Mouse (Mus musculus) forelimb bud, embryonic 11.5 days (tissue): ENCODE data around the gene Ube2h.
"Not testable (repeated sequence)": the region's sequence is repeated elsewhere in the genome, so short reads cannot be mapped to it uniquely, and the experiment has no call there.

ENCODE experiments used
- DNase-seq: peaks from one replicate; pipeline ENCODE4 v3.0.0-alpha.2; 2012; ENCODE audit warnings: low read depth, low spot score

Gene Ube2h

DNA sequence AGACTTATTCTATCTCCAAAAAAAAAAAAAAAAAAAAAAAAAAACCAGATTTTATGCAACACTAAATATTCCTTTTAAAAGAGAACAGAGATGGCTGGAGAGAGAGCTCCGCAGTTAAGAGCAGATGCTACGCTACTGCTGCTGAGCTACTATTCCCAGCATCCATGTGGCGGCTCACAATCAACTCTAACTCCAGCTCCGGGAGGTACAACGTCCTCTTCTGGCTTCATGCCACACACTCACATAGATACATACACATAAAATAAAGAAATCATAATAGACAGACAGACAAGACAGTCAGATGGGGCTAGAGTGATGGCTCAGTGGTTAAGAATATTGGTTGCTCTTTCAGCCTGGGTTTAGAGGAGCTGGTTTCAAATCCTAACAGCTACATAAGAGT is 58.9 kb downstream of the Ube2h start:
- DNase-seq, result no peak

DNA sequence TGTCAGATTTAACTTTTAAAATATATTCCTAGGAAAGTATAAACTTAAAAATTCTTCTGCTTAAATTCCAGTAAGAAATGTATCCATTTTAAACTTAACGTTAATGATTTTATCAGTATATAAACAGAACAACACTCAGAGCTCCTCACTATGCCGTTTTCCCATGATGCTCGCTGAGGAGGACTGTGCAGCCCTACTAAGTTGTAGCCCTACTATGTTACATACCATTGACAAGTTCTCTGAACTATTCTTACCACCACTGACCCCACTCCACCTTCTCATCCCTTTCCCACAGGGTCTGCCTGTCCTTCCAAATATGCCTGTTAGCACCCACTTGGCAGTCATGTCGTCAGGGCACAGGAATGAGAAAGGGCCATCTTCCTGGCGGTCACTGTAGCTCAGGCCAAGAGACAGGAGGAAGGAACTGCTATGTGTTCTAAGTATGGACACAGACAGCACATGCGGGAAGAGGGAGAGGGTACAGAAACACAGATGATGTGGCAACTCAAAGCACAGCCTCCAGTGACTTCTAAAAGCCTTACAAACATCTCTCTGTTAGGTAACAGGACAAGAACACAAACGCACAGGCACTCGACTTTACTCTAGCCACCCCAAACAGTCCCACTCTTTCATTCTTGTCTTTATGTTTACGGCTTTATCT is 60.9 kb downstream of the Ube2h start:
- no peak for DNase-seq

DNA sequence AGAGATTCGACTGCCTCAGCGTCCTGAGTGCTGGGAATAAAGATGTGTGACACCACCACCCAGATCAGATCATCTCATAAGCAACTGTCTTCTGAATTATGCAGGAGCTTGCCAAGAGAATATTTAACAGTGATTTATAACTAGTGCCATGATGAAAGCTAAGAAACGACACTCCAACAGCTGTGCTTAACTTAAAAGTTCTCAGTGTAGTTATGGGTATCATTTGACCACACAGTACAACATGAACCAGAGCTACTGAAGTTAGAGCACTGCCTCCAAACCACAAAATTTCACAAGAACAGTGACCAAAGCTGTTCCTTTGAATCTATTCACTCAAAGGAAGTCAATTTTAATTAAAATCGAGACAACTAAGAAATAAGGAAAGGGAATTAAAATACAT is 61.4 kb downstream of the Ube2h start:
- DNase-seq, result no peak

DNA sequence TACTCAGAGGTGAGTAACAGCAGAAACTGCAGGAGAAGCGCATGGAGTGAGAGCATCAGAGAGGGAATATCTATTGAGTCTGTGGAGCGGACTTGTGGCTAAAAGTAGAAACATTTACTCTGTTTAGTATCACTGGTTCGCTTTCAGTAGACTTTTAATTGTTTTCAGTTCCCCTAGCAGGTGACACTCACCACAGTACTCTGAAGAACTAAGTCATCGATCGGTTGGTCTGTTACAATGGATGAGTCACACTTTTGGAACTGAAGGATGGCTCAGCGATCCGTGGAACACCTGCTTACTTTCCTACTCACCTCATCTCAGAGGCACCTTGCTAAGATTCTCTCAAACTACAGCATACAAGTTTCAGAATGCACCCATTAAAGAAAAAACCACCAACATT is 64.2 kb downstream of the Ube2h start:
- no peak for DNase-seq

DNA sequence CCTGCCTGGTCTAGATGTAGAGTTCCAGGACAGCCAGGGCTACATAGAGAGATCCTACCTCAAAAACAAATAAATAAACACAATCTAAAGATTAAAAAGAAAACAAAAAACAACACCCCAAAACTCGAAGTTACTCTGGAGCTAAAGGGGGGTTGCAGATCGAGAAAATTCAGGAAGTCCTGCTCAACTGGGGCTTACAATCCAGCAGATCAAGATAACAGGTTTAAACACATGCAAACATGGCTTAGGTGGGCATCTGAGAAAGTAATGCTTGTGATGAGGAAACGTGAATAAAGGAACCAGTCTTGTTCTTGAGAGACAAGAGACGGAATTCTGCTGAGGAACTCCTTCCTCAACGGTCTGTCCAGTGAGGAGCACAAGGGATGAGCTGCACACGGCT is 65.1 kb downstream of the Ube2h start:
- no peak for DNase-seq

DNA sequence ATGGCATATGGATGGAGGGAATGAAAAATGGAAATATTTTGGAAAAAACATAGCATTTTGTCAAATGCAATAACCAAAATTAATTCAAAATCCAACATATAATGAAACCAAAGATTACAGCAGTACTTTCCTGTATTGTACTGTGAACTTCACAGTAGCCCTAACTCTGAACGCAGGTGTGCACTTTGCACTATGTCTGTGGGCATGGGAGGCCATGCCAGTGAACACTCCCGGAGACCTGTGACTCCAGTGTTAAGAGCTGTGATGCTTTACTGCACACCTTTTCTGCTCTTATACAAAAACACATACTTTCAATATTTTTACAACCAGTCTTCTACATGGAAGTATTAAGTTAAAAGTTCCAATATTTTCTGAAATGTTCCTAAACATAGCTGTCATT is 66.3 kb downstream of the Ube2h start:
- DNase-seq, result no peak

DNA sequence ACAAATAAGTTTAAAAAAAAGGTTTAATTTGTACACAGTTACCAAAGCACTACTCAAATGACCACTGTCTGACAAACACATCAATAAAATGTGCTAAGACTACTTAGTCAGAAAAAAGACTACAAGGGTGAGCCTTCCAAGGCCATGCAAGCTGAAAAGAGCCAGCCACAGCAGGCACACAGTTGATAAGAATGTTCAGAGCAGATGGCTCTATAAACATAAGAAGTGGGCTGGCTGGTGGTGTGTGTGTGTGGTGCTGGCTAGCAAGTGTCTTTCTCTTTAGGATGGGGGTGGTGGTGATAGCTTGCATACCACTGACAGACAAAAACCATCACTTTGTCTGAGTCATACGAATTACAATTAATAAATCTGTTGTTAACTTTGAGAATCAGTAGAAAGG is 67.8 kb downstream of the Ube2h start:
- DNase-seq, result no peak

DNA sequence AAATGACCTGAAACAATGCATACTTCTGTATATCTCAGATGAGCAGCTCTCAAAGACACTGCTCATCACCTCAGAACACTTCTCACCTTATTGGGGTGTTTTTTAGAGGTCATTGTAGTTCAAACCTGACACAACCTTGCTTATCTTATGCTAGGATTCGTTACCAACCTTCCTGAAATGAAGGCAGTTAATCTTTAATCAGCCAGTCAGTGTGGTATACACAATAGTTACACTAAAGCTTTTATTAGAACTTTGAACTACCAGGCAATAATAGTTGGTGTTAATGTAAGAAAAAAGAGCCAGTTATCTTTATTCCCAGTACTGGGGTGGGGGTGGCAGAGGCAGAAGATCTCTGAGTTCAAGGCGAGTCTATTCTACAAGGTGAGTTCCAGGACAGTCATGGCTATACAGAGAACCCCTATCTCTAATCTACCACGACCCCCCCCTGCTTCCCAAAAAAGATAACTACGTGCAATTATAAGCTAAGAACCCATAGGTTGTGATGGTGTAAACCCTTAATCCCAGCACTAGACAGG is 72.5 kb downstream of the Ube2h start:
- no peak for DNase-seq

DNA sequence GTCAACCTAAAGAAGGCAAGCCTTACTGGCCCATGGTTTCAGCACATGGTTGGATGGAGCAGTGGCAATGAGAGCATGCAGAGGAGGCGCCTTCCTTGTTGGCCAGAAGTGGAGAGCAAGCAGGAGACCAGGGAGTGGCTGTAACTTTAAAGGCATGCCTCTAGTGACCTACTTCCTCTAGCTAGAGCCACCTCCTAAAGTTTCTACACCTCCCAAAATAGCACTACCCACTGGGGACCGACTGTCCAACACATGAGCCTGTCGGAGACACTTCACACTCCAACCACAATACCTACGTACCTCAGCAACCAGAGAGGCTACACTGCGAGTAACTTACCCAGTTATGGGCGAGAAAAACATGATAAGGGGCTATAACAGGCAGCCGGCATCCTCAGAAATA is 74.1 kb downstream of the Ube2h start:
- no peak for DNase-seq

DNA sequence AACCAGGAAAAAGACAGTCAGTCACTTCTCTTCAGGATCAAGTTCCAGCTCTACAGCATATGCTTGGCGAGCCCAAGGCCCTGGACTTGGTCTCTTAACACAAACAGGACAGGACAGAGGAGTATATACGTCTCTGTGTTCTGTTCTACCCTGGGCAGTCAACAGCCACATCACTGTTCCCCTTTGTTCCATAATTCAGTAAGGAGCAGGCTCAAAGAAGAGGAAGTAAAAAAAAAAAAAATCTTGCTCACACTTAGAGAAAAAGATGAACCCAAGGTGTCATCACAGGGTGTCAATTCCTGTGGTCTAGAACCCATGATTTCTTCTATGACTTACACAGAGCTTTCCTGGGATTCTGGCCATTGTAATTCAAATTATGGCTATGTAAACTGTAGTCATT is 75.4 kb downstream of the Ube2h start:
- no peak for DNase-seq

DNA sequence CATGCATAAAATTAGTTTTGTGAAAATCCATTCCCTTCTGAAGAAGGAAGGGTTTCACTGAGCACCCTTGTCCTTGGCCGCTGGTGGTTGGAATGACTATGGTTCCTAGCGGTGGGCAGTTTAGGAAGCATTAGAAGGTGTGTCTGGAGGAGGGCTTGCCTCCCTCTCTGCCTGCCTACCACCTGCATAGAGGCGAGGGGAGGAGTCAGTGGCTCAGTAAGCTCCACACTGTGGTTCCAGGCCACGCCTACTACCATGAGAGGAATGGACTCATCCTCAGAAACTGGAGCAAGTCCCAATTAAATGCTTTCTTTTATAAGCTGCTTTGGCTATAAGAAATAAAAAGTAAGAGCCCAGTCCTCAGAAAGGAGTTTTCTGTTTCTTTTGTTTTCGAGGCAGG is 76.0 kb downstream of the Ube2h start:
- DNase-seq, result no peak

DNA sequence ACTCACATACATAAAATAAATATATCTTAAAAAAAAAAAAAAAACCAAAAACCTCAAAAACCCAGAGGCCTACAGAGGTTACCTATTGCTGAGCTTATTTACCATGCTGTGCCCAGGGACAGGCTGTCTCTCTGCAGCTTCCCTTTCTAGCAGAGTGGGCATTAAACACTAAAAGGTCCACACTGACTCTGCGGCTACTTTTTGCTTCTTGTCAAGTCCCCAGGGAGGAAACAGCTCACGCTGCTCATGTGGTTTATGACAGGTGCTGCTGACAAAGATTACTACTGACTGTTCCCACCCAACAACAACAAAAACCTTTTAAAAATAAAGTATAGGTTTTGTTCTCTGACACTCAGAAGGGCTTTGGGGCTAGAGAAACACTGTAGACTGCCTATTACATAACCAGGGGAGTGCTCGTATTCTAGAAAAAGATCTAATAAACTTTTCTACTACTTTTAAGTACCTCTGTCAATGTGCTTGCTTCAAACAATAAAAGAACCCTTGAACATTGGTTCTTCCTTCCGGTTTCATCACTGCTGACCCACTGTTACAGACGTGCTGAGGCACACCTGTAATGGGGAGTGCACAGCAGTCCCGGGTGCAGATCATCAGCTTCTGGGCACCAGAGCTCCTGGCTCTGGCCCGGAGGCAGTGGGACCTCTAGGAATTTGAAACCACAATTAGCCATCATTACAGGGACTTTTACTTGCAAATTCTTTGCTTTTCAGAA is 77.2 kb downstream of the Ube2h start:
- DNase-seq, result no peak

DNA sequence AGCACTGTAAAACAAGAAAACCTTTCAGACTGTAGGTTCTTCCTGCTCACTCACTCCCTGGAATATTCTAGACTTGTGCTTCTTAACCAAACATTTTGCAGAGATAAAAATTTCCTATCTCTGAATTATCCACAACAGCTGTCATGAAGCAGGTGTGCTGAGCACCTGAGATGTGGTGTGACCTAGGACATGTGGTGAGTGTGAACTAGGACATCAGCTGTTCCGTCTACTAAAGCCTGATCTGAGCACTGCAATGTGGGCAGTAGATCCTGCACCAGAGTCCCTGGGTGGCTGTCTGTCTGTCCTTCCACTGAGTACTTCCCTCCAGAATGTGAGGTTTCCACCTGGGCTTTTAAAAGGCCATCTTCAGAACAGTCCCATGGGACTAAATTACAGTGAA is 79.6 kb downstream of the Ube2h start:
- no peak for DNase-seq

DNA sequence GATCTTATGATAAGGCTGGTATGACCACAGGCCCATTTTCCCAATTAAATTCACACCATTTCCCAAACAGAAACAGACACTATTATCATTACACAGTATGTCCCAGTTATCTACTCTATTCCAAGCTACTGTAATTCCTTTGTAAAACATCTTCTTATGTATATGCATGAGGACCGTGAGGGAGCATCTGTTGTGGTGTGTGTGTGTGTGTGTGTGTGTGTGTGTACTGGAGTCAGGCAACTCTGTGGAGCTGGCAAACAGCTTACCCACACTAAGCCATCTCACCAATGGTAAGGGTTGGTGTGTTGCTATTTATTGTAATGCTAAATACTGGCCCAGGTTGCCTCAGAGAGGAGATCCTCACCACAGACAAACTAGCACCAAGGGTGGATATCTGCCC is 82.0 kb downstream of the Ube2h start:
- DNase-seq, result no peak

DNA sequence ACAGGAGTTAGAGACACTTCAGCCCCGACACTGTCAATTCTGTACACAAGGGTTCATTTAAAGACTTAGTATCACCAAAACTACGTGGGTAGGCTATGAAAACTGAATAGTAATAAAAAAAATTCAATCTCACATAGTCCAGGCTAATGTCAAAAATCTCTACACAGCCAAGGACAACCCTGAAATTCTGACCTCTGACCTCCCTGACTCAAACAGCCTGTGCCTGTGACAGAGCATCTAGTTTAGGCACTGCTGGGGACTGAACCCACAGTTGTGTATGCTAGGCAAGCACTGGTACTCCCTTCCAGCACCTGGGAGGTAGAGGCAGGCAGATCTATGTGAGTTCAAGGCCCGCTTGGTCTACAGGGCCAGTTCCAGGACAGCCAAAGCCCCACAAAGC is 86.8 kb downstream of the Ube2h start:
- no peak for DNase-seq

DNA sequence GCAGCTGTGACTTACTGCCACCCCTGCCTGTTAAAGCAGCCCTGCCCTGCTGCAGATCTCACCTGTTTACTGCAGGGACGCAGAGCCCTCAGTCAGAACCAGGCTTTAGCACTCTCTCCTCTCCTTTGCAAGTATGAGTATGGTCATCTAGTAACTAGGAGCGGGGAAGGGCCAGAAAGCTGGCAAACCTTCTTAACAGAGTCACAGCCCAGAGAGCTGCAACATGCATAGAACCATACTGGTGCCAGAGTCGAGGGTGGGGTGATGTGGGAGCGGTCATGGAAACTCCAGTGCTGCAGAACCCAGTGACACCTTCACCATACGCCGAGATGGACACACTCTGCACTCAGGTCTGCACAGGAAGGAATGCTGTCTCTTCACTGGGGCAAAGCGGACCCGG is 91.9 kb downstream of the Ube2h start:
- DNase-seq, result no peak

DNA sequence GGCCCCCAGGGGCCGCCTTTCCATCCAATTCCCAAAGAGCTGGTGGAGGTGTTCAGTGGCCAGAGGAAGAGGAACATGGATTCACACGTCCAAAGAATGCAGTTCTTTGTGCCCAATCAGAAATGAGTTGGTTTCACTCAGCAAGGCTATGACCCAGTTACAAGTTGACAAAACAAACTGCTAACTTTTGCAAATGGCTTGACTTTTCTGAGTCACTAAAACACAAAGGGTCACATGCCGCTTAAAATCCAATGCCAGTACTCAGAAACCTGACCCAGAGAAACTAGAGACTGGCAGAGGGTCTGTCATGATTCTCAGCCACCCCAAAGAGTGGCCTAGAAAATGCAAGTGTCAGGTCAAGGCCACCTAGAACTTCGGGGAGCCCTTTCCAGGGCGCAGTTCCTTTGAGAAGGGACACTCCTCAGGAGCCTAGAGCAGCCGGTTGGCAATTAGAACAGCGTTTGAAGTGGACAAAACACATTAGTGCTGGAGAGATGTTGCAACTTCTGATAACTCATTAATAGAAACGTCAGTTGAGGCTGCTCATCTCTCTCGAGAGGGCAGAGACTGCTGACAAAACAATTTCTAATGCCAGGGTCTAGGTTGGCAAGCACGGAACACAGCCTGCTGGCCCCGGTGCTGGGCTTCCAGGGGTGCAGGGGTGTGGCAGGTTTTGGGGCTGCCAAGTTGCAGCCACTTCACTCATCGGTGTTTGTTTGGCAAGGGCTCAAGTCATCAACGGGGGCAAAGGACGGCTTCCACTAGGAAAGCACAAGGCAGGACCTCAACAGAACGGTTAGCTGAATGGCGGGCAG is 92.5 kb downstream of the Ube2h start:
- DNase-seq, result no peak

DNA sequence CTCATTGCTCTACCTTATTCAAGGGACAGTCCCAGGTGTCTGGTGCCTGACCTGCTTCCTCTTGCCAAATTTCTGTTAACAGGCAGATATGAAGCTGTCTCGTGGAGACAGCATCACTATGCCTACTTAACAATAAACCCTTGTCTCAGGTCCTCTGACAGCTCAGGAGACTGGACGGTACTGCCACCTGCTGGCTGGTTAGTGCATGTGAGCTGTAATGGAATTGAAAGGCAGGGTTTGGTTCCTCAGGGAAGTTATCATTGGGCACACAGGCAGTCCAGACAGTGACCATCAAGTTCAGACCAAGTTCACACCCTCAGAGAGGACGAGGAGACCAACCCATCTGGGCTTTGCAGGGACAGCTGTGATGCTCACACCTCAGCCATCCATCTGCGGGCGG is 93.6 kb downstream of the Ube2h start:
- peak; percentile 73 for DNase-seq

DNA sequence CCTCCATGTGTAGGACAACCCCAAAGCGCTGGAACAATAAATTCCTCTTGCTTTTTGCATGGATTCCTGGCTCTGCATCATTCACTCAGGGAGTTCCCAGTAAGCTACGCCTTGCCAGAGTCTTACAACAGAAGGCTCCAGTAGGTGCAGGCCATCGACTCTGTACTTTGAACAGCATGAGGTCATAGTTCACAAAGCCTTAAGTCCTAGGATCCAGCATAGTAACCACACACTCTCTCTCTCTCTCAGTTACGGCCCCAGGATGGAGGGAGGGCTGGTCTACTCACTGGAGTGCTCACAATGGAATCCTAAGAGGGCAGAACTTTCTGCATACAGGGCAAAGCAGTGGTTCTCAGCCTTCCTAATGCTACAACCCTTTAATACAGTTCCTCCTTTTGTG is 95.5 kb downstream of the Ube2h start:
- no peak for DNase-seq

DNA sequence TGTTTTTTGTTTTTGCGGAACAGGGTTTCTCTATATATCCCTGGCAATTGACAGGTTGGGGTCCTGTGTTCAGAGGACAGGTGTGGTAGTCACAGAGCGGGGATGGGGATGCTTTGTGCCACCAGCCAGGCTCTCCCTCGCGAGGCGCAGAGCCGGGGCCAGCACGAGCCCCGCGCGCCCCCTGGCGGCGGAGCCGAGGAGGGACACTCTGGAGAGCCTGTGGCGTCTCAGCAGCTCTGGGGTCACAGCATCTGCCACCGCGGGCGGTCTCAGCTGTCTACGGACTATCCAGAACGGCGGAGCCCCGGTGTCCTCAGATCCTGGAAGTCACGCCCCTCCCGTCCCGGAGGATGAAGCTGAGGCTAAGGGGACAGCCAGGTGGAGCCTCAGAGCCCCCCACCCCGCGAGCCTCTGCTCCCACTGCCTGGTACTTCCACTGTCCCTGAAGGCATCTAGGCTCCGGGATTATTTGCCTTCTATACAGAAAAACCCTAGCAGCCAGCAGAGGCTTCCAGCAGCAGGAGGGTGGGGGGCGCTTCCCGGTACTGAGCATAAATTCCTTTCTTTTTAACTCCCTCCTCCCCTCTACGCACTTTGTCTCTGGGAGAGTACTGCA is 98.6 kb downstream of the Ube2h start:
- peak; percentile 78 for DNase-seq

DNA sequence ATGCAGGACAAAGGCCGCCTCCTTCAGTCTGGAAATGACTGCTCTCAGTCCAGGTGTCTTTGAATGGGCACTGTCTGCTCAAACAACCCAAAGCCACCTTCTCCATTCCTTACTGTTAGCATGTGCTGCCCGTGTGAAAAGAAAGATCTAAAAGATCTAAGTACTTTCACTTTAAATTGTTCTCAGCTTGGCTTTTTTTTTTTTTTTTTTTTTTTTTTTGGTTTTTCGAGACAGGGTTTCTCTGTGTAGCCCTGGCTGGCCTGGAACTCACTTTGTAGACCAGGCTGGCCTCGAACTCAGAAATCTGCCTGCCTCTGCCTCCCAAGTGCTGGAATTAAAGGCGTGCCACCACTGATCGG is 99.2 kb downstream of the Ube2h start:
- DNase-seq, result not testable (repeated sequence)
